Mouse (Mus musculus) kidney, adult 11 months (tissue): Measurements from ENCODE around the gene Fermt3.

Experiments used
- DNase-seq: peaks from one replicate; pipeline ENCODE4 v3.0.0; 2022

Fermt3 gene

GRCm38 (mm10) chr19:7034006-7034405 lies 14.7 kb upstream of the Fermt3 start:
- DNase-seq, result no peak

GRCm38 (mm10) chr19:7029531-7029930 lies 10.3 kb upstream of the Fermt3 start:
- DNase-seq, result no peak

GRCm38 (mm10) chr19:7020224-7020641 lies 964 bp upstream of the Fermt3 start:
- DNase-seq, result peak; percentile 55

GRCm38 (mm10) chr19:7018546-7018945 lies 723 bp downstream of the Fermt3 start:
- no peak for DNase-seq

- no peak for DNase-seq
Measured at GRCm38 (mm10) chr19:7017541-7018457, 1.5 kb downstream of the Fermt3 start.

GRCm38 (mm10) chr19:7014481-7015135 lies 4.7 kb downstream of the Fermt3 start:
- no peak for DNase-seq

- DNase-seq, result no peak
Measured at GRCm38 (mm10) chr19:7013984-7014383, 5.3 kb downstream of the Fermt3 start.

- DNase-seq, result no peak
Measured at GRCm38 (mm10) chr19:7012426-7012825, 6.8 kb downstream of the Fermt3 start.

- DNase-seq, result no peak
Measured at GRCm38 (mm10) chr19:7006892-7007593, 12.2 kb downstream of the Fermt3 start.

GRCm38 (mm10) chr19:6999360-7000063 lies 19.8 kb downstream of the Fermt3 start:
- no peak for DNase-seq

GRCm38 (mm10) chr19:6997721-6998290 lies 21.5 kb downstream of the Fermt3 start:
- no peak for DNase-seq

GRCm38 (mm10) chr19:6996006-6996405 lies 23.3 kb downstream of the Fermt3 start, which contains the start of the genes Nudt22 and Trpt1:
Gene Nudt22, minus strand, starts transcription at chr19:6996117.
Gene Trpt1, plus strand, starts transcription at chr19:6996131.
- DNase-seq, result peak; percentile 95

- DNase-seq, result no peak
Measured at GRCm38 (mm10) chr19:6995255-6995991, 23.8 kb downstream of the Fermt3 start.

GRCm38 (mm10) chr19:6994489-6994888 lies 24.8 kb downstream of the Fermt3 start:
- no peak for DNase-seq

GRCm38 (mm10) chr19:6994002-6994401 lies 25.3 kb downstream of the Fermt3 start:
- no peak for DNase-seq

GRCm38 (mm10) chr19:6993011-6993770 lies 26.1 kb downstream of the Fermt3 start:
- no peak for DNase-seq

- peak; percentile 97 for DNase-seq
Measured at GRCm38 (mm10) chr19:6992011-6992858, 27.0 kb downstream of the Fermt3 start, which contains the start of gene Dnajc4. Gene Dnajc4, minus strand, starts transcription at chr19:6992572.

GRCm38 (mm10) chr19:6991166-6991565 lies 28.1 kb downstream of the Fermt3 start:
- DNase-seq, result peak; percentile 9

- no peak for DNase-seq
Measured at GRCm38 (mm10) chr19:6990712-6991111, 28.6 kb downstream of the Fermt3 start.

- DNase-seq, result no peak
Measured at GRCm38 (mm10) chr19:6989251-6989650, 30.0 kb downstream of the Fermt3 start.
